Mouse (Mus musculus): Measurements from ENCODE around the gene Tdgf1.

DNA sequence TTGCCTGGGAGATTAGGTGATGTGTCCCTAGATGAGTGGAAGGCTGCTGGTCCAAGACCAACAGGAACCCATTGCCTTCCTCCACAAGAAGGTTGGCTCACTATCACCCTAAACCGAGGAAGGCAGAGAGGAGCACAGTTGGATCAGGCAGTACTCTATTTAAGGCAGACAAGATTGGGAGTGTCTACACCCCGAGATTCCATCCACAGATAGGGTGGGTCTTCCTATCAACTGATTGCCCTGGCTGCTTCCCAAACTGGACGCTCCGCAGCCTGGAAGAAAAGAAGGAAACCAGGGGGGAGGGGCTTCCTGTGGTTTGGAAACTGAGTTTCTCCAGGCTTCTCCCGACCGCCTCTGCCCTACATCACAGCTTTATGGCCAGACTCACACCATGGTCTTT, 44.2 kb upstream of the Tdgf1 start, which contains the start of gene Rtp3:
- no peak for TF ChIP-seq CTCF (IDR thresholded peaks at IDR 0.05; ENCODE audit: low read depth)
- TF ChIP-seq EP300 (optimal IDR thresholded peaks at IDR 0.05): no peak
